Mouse (Mus musculus) forebrain, embryonic 15.5 days (tissue): ENCODE results near the gene Gm49378. TPM values are rescaled to one million over a fixed set of nuclear protein-coding genes. Genes with fewer than 3 reads are reported as not detected.

Source experiments
- ATAC-seq: fragments of 200-750 bp; cut with Nextera tagmentation; replicated peaks from 2 replicates; pipeline ENCODE4 v1.8.0; 2017; ENCODE audit warnings: mild to moderate bottlenecking, moderate TSS enrichment, moderate library complexity
- H3K27ac ChIP-seq: fragments of 300-500 bp; sonication (generic); replicated peaks from 2 replicates; pipeline ENCODE4 v1.5.1; 2015; ENCODE audit warnings: mild to moderate bottlenecking, inconsistent platforms
- H3K27me3 ChIP-seq: fragments of 300-500 bp; sonication (generic); 2 replicates; pipeline ENCODE4 v1.6.1; 2015; ENCODE audit warnings: inconsistent platforms
- H3K36me3 ChIP-seq: fragments of 300-500 bp; sonication (generic); 2 replicates; pipeline ENCODE4 v1.6.1; 2015; ENCODE audit warnings: mild to moderate bottlenecking, inconsistent platforms
- H3K4me1 ChIP-seq: fragments of 300-500 bp; sonication (generic); 2 replicates; pipeline ENCODE4 v1.6.1; 2015; ENCODE audit warnings: inconsistent platforms
- H3K4me2 ChIP-seq: fragments of 300-500 bp; sonication (generic); replicated peaks from 2 replicates; pipeline ENCODE4 v1.6.1; 2015; ENCODE audit warnings: mild to moderate bottlenecking, inconsistent platforms
- H3K4me3 ChIP-seq: fragments of 300-500 bp; sonication (generic); 2 replicates; pipeline ENCODE4 v1.5.1; 2015; ENCODE audit warnings: mild to moderate bottlenecking, inconsistent platforms
- H3K9ac ChIP-seq: fragments of 300-500 bp; sonication (generic); replicated peaks from 2 replicates; pipeline ENCODE4 v1.6.1; 2015; ENCODE audit warnings: mild to moderate bottlenecking, inconsistent platforms
- H3K9me3 ChIP-seq: fragments of 300-500 bp; sonication (generic); 2 replicates; pipeline ENCODE4 v1.6.1; 2016; ENCODE audit warnings: inconsistent platforms
- WGBS: fragments of 180-500 bp; shearing (Covaris S2); methylation state at CpG from one replicate; pipeline ENCODE4 v1.1.7; 2015; ENCODE audit warnings: mixed read lengths; 5-methylcytosine and 5-hydroxymethylcytosine counted together
- polyA plus RNA-seq: library from polyadenylated mRNA; unstranded; fragments of >200 nt; fragmentation: Nextera tagmentation; extraction: Ambion mirVana; gene quantifications from 2 replicates; pipeline ENCODE4 v1.2.1, GENCODE M21; 2015

The Gm49378 gene
- polyA plus RNA-seq, 1 experiment from 2014 or later, result 2.0 TPM

- Histone ChIP-seq H3K27ac (no peak overlapping the region), H3K9me3 (no peaks in the 10 kb centered on the region), H3K36me3 (peaks cover 80% of the 10 kb centered on the region), H3K27me3 (no peaks in the 10 kb centered on the region), H3K4me2 (no peak overlapping the region), H3K4me1 (0 out of 2 replicates have a peak, but pooled peaks cover under 1% of the 10 kb centered on the region), H3K9ac (no peak overlapping the region), H3K4me3 (no peak overlapping the region)
- WGBS, result 93% methylated on average over 21 of the region's 21 CpGs
- no peak for ATAC-seq
These were observed 38.9 kb downstream of the Gm49378 start for GRCm38 (mm10) chr14:55598521-55599390.

GRCm38 (mm10) chr14:55596036-55596690 is 41.5 kb downstream of the Gm49378 start:
- Histone ChIP-seq H3K36me3 (peaks cover 58% of the 10 kb centered on the region), H3K4me3 (no peak overlapping the region), H3K27ac (no peak overlapping the region), H3K4me2 (no peak overlapping the region), H3K9me3 (no peaks in the 10 kb centered on the region), H3K27me3 (no peaks in the 10 kb centered on the region), H3K9ac (no peak overlapping the region), H3K4me1 (peaks cover 19% of the 10 kb centered on the region)
- ATAC-seq, result no peak
- 78% methylated on average over 13 of the region's 13 CpGs for WGBS

DNA sequence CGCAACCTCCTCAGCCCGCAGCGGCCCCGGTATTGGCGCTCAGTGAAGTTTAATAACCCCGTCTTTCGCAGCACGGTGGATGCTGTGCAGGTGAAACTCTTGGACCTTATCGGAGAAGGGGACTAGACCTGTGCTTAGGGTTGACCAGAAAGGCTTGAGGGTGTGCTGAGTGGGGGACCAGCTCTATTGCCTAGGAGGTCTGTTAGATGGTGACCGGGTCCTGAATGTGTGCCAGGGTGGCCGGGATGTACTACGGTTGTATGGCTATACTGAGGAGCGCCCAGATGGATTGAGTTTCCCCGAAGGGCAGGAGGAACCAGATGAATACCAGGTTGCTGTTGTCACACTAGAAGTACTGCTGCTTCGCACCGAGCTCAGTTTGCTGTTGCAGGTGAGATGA is 45.5 kb downstream of the Gm49378 start:
- Histone ChIP-seq H3K9ac (peak overlapping the region; percentile 80), H3K4me1 (peaks cover 34% of the 10 kb centered on the region), H3K27me3 (no peaks in the 10 kb centered on the region), H3K4me3 (peak overlapping the region; percentile 68), H3K9me3 (no peaks in the 10 kb centered on the region), H3K4me2 (peak overlapping the region; percentile 96), H3K36me3 (peaks cover 26% of the 10 kb centered on the region), H3K27ac (peak overlapping the region; percentile 94)
- WGBS, result 6% methylated on average over 16 of the region's 16 CpGs
- ATAC-seq, result no peak

- peaks cover 18% of the 10 kb centered on the region for H3K36me3 ChIP-seq
- under 1% methylated on average over 33 of the region's 33 CpGs for WGBS
- peak; percentile 91 for ATAC-seq
- peak within 1 kb of the TSS; percentile 94 for H3K27ac ChIP-seq
- peak within 1 kb of the TSS; percentile 96 for H3K4me2 ChIP-seq
- peak within 1 kb of the TSS; percentile 68 for H3K4me3 ChIP-seq
- peaks cover 34% of the 10 kb centered on the region for H3K4me1 ChIP-seq
- no peaks in the 10 kb centered on the region for H3K27me3 ChIP-seq
- H3K9me3 ChIP-seq, result no peaks in the 10 kb centered on the region
- H3K9ac ChIP-seq, result peak within 1 kb of the TSS; percentile 80
These were observed 46.3 kb downstream of the Gm49378 start, which contains the start of gene Rnf31 for GRCm38 (mm10) chr14:55591331-55591891. Gene Rnf31 (plus strand): TSS chr14:55591708.

- peaks cover 13% of the 10 kb centered on the region for H3K36me3 ChIP-seq
- H3K4me1 ChIP-seq, result peaks cover 34% of the 10 kb centered on the region
- H3K27ac ChIP-seq, result peak within 1 kb of the TSS; percentile 94
- WGBS, result under 1% methylated on average over 22 of the region's 22 CpGs
- peak within 1 kb of the TSS; percentile 96 for H3K4me2 ChIP-seq
- H3K27me3 ChIP-seq, result no peaks in the 10 kb centered on the region
- H3K9ac ChIP-seq, result peak within 1 kb of the TSS; percentile 80
- no peaks in the 10 kb centered on the region for H3K9me3 ChIP-seq
- ATAC-seq, result peak; percentile 97
- H3K4me3 ChIP-seq, result peak within 1 kb of the TSS; percentile 68
These were observed 46.9 kb downstream of the Gm49378 start, which contains the start of gene Psme2 for GRCm38 (mm10) chr14:55590748-55591330. Gene Psme2 (minus strand): TSS chr14:55591113.

- no peaks in the 10 kb centered on the region for H3K27me3 ChIP-seq
- peak overlapping the region; percentile 94; the same call in 1 of the 2 replicates for H3K27ac ChIP-seq
- H3K36me3 ChIP-seq, result peaks cover 3% of the 10 kb centered on the region; the same call in 1 of the 2 replicates
- H3K4me1 ChIP-seq, result peaks cover 42% of the 10 kb centered on the region
- peak overlapping the region; percentile 96 for H3K4me2 ChIP-seq
- peak overlapping the region; percentile 80 for H3K9ac ChIP-seq
- H3K9me3 ChIP-seq, result no peaks in the 10 kb centered on the region
- H3K4me3 ChIP-seq, result peak overlapping the region; percentile 68
- 87% methylated on average over 11 of the region's 11 CpGs for WGBS
- no peak for ATAC-seq
These were observed 47.8 kb downstream of the Gm49378 start for GRCm38 (mm10) chr14:55589771-55590448.

GRCm38 (mm10) chr14:55589271-55589670 is 48.4 kb downstream of the Gm49378 start:
- H3K27me3 ChIP-seq, result no peaks in the 10 kb centered on the region
- H3K9me3 ChIP-seq, result no peaks in the 10 kb centered on the region
- H3K4me2 ChIP-seq, result no peak overlapping the region
- no peak overlapping the region for H3K4me3 ChIP-seq
- WGBS, result 93% methylated on average over 5 of the region's 5 CpGs
- H3K36me3 ChIP-seq, result no peaks in the 10 kb centered on the region; the same call in 1 of the 2 replicates
- ATAC-seq, result no peak
- H3K27ac ChIP-seq, result no peak overlapping the region
- H3K9ac ChIP-seq, result no peak overlapping the region
- peaks cover 47% of the 10 kb centered on the region for H3K4me1 ChIP-seq

DNA sequence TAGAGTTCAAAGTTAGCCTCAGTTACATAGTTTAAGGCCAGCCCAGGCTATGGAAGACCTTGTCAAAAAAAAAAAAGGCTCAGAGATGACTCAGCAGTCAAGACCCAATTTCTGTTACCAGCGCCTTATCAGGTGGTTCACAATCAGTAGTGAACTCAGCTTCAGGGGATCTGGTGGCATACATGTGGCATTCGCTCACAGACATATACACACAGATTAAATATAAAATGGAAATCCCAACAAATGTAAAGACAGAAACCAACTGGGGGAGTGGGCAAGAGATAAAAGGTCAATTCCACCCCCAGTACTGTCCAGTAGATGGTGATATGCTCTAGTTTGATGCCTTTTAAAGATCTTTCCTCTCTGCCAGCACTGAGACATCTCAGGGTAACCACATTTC is 51.5 kb downstream of the Gm49378 start:
- peaks cover 28% of the 10 kb centered on the region for H3K4me1 ChIP-seq
- ATAC-seq, result no peak
- no peaks in the 10 kb centered on the region for H3K27me3 ChIP-seq
- no peaks in the 10 kb centered on the region; the same call in 1 of the 2 replicates for H3K36me3 ChIP-seq
- no peaks in the 10 kb centered on the region for H3K9me3 ChIP-seq
- no peak overlapping the region for H3K4me2 ChIP-seq
- no peak overlapping the region for H3K9ac ChIP-seq
- no peak overlapping the region for H3K27ac ChIP-seq
- 94% methylated on average over 2 of the region's 2 CpGs for WGBS
- no peak overlapping the region for H3K4me3 ChIP-seq

- no peak overlapping the region for H3K27ac ChIP-seq
- H3K36me3 ChIP-seq, result peaks cover 5% of the 10 kb centered on the region; the same call in 1 of the 2 replicates
- ATAC-seq, result no peak
- H3K4me1 ChIP-seq, result peaks cover 28% of the 10 kb centered on the region
- peak overlapping the region; percentile 43; the same call in 1 of the 2 replicates for H3K4me3 ChIP-seq
- H3K4me2 ChIP-seq, result peak overlapping the region; percentile 51; the same call in 1 of the 2 replicates
- 0 out of 2 replicates have a peak overlapping the region, but pooled peaks have one; percentile 47 for H3K9ac ChIP-seq
- H3K27me3 ChIP-seq, result no peaks in the 10 kb centered on the region
- 72% methylated on average over 6 of the region's 6 CpGs for WGBS
- no peaks in the 10 kb centered on the region for H3K9me3 ChIP-seq
These were observed 52.1 kb downstream of the Gm49378 start for GRCm38 (mm10) chr14:55585566-55585960.

GRCm38 (mm10) chr14:55584702-55585565 is 52.8 kb downstream of the Gm49378 start, which contains the start of gene Emc9:
Gene Emc9 (minus strand): TSS chr14:55585302.
- 3% methylated on average over 43 of the region's 43 CpGs for WGBS
- H3K27me3 ChIP-seq, result no peaks in the 10 kb centered on the region
- no peaks in the 10 kb centered on the region for H3K9me3 ChIP-seq
- peaks cover 22% of the 10 kb centered on the region for H3K4me1 ChIP-seq
- H3K9ac ChIP-seq, result peak within 1 kb of the TSS; percentile 47
- H3K4me2 ChIP-seq, result peak within 1 kb of the TSS; percentile 51
- peak within 1 kb of the TSS; percentile 43 for H3K4me3 ChIP-seq
- peaks cover 8% of the 10 kb centered on the region; the same call in 1 of the 2 replicates for H3K36me3 ChIP-seq
- peak; percentile 65 for ATAC-seq
- no peak within 1 kb of the TSS for H3K27ac ChIP-seq
